Mouse (Mus musculus) megakaryocyte, embryonic 14.5 days (primary cell): Measurements from ENCODE around the gene Nr5a2.

Source experiments
- FLI1 ChIP-seq: IDR thresholded peaks from 2 replicates; pipeline ENCODE4 v1.6.1; 2012; ENCODE audit warnings: low read length, inconsistent platforms, mixed read lengths
- GATA1 ChIP-seq: IDR thresholded peaks from 3 replicates; pipeline ENCODE4 v1.6.1; 2012; ENCODE audit warnings: mixed read lengths, low read length, inconsistent platforms, borderline replicate concordance

- no peak for TF ChIP-seq GATA1
- TF ChIP-seq FLI1, result no peak
These were observed 12.7 kb downstream of the Nr5a2 start for GRCm38 (mm10) chr1:136947394-136948126.
